Mouse (Mus musculus) c-Kit-positive CD71-positive TER-119-negative erythroid progenitor cells, embryonic 14.5 days (primary cell): ENCODE measurements around the gene Lonp2.

Experiments
- DNase-seq: peaks from one replicate; pipeline ENCODE4 v3.0.0-alpha.2; 2013; ENCODE audit warnings: low read depth

Gene Lonp2

GRCm38 (mm10) chr8:86749842-86750241 is 126.0 kb downstream of the Lonp2 start:
- no peak for DNase-seq

GRCm38 (mm10) chr8:86756948-86757733 is 133.3 kb downstream of the Lonp2 start:
- no peak for DNase-seq

- DNase-seq = peak; percentile 23
Observed at GRCm38 (mm10) chr8:86758651-86759050, 134.8 kb downstream of the Lonp2 start.

GRCm38 (mm10) chr8:86759090-86759491 is 135.2 kb downstream of the Lonp2 start:
- peak; percentile 48 for DNase-seq

GRCm38 (mm10) chr8:86760746-86761145 is 136.9 kb downstream of the Lonp2 start:
- DNase-seq = no peak

- DNase-seq = no peak
Observed at GRCm38 (mm10) chr8:86762806-86763205, 139.0 kb downstream of the Lonp2 start.

GRCm38 (mm10) chr8:86765155-86765554 is 141.3 kb downstream of the Lonp2 start:
- DNase-seq = peak; percentile 48

GRCm38 (mm10) chr8:86765669-86766068 is 141.8 kb downstream of the Lonp2 start:
- DNase-seq = no peak

GRCm38 (mm10) chr8:86766548-86767211 is 142.8 kb downstream of the Lonp2 start:
- DNase-seq = no peak

- DNase-seq = no peak
Observed at GRCm38 (mm10) chr8:86768499-86768898, 144.7 kb downstream of the Lonp2 start.

GRCm38 (mm10) chr8:86769945-86770715 is 146.3 kb downstream of the Lonp2 start:
- no peak for DNase-seq
